In genomic region chr15:98569216-98569615, GRCm38 (mm10) we compare ENCODE assay signal across 8 mouse cellular contexts. TPM values are rescaled to one million over a fixed set of nuclear protein-coding genes. Genes with fewer than 3 reads are reported as not detected.
DNase-seq lines count a peak whose midpoint lies in the region; ATAC-seq and TF ChIP-seq lines count a peak whose summit lies in the region.

No protein-coding gene starts in this region.

- peaks cover 18% of the 10 kb centered on the region for H3K36me3 ChIP-seq in C2C12 (ENCODE audit: control insufficient read depth, insufficient read depth)
- peaks cover 5% of the 10 kb centered on the region; the same call in 1 of the 2 replicates for H3K36me3 ChIP-seq in forebrain, embryonic 12.5 days (replicated peaks)
- peaks cover 19% of the 10 kb centered on the region for H3K36me3 ChIP-seq in liver, embryonic 13.5 days
- 0 out of 2 replicates have a peak, but pooled peaks cover 4% of the 10 kb centered on the region for H3K36me3 ChIP-seq in thymus, adult 2 months (ENCODE audit: control insufficient read depth, insufficient read depth, low read length)

- WGBS in forebrain, embryonic 12.5 days, result 73% methylated on average over 7 of the region's 7 CpGs
- WGBS in liver, embryonic 13.5 days (ENCODE audit: insufficient replicate concordance), result 61% methylated on average over 7 of the region's 7 CpGs
- 73% methylated on average over 7 of the region's 7 CpGs for WGBS in thymus, adult 2 months

- peak overlapping the region; percentile 84 for H3K4me3 ChIP-seq in gastrocnemius, adult 2 months
- H3K4me3 ChIP-seq in C2C12 (ENCODE audit: insufficient read depth, poor library complexity, severe bottlenecking), result peak overlapping the region; percentile 99
- H3K4me3 ChIP-seq in forebrain, embryonic 12.5 days (replicated peaks), result peak overlapping the region; percentile 92
- H3K4me3 ChIP-seq in liver, embryonic 13.5 days (replicated peaks), result peak overlapping the region; percentile 93
- no peak overlapping the region for H3K4me3 ChIP-seq in thymus, adult 2 months (ENCODE audit: control insufficient read depth, insufficient read depth, low read length)

- H3K79me2 ChIP-seq in C2C12 (ENCODE audit: control insufficient read depth, insufficient read depth), result peaks cover 57% of the 10 kb centered on the region

- H3K27ac ChIP-seq in gastrocnemius, adult 2 months, result no peak overlapping the region
- no peak overlapping the region for H3K27ac ChIP-seq in forebrain, embryonic 12.5 days
- H3K27ac ChIP-seq in liver, embryonic 13.5 days, result peak overlapping the region; percentile 91
- H3K27ac ChIP-seq in thymus, adult 2 months (ENCODE audit: control insufficient read depth, insufficient read depth, low read length), result no peak overlapping the region

- H3K27me3 ChIP-seq in C2C12 (ENCODE audit: control insufficient read depth, insufficient read depth, insufficient read length), result no peaks in the 10 kb centered on the region
- no peaks in the 10 kb centered on the region for H3K27me3 ChIP-seq in forebrain, embryonic 12.5 days
- no peaks in the 10 kb centered on the region for H3K27me3 ChIP-seq in liver, embryonic 13.5 days
- H3K27me3 ChIP-seq in thymus, adult 2 months (ENCODE audit: control insufficient read depth, insufficient read depth, low read length), result no peaks in the 10 kb centered on the region

- TF ChIP-seq CTCF in gastrocnemius, adult 2 months (IDR thresholded peaks at IDR 0.05), result no peak
- TF ChIP-seq CTCF in C2C12 (IDR thresholded peaks at IDR 0.05; ENCODE audit: control insufficient read depth, insufficient read depth, insufficient read length), result no peak
- TF ChIP-seq CTCF in thymus, adult 2 months (IDR thresholded peaks at IDR 0.05; ENCODE audit: borderline replicate concordance, control insufficient read depth, extremely low read depth, insufficient read depth, low read length, poor library complexity), result no peak

- H3K9ac ChIP-seq in forebrain, embryonic 12.5 days, result peak overlapping the region; percentile 82
- peak overlapping the region; percentile 89 for H3K9ac ChIP-seq in liver, embryonic 13.5 days

- no peaks in the 10 kb centered on the region for H3K9me3 ChIP-seq in forebrain, embryonic 12.5 days
- H3K9me3 ChIP-seq in liver, embryonic 13.5 days (replicated peaks), result no peaks in the 10 kb centered on the region

- H3ac ChIP-seq in C2C12 (ENCODE audit: control insufficient read depth, insufficient read length, low read depth), result no peak overlapping the region

- no peak for DNase-seq in gastrocnemius, adult 2 months
- no peak for DNase-seq in gastrocnemius, postnatal 10 days
- DNase-seq in liver, embryonic 13.5 days, result no peak
- DNase-seq in frontal cortex, postnatal 36 days (ENCODE audit: low spot score in 2 of 2), result no peak
- DNase-seq in left cerebral cortex, postnatal 36 days (ENCODE audit: low spot score in 2 of 2), result no peak
- no peak for DNase-seq in thymus, adult 2 months

- peak overlapping the region; percentile 69 for H3K4me2 ChIP-seq in forebrain, embryonic 12.5 days
- peak overlapping the region; percentile 87 for H3K4me2 ChIP-seq in liver, embryonic 13.5 days

- H3K4me1 ChIP-seq in forebrain, embryonic 12.5 days, result peaks cover 33% of the 10 kb centered on the region
- H3K4me1 ChIP-seq in liver, embryonic 13.5 days (replicated peaks), result peaks cover 42% of the 10 kb centered on the region
- peaks cover 13% of the 10 kb centered on the region for H3K4me1 ChIP-seq in thymus, adult 2 months (replicated peaks; ENCODE audit: control insufficient read depth, insufficient read depth, low read length)

- no peak for TF ChIP-seq POLR2A in thymus, adult 2 months (IDR thresholded peaks at IDR 0.05; ENCODE audit: control insufficient read depth, extremely low read depth, insufficient read depth, low read length, poor library complexity)

- intact Hi-C loops in gastrocnemius, adult 2 months (cut with DNase I), result loop anchor here (5.0 kb wide), 2 partner anchors 37 to 57 kb away; partner anchors contain the start of gene Kansl2
- intact Hi-C loops in left cerebral cortex, postnatal 36 days (cut with DNase I), result loop anchor here (5.0 kb wide), 1 partner anchor 37 kb away; the partner anchor contains the start of gene Kansl2

- peaks cover 47% of the 10 kb centered on the region for H3K79me3 ChIP-seq in C2C12 (ENCODE audit: low read depth)

- ATAC-seq in forebrain, embryonic 12.5 days (ENCODE audit: low FRiP score), result no peak
- ATAC-seq in liver, embryonic 13.5 days (ENCODE audit: low read depth), result no peak

TF ChIP-seq in C2C12, 6 proteins besides CTCF, POLR2A, EP300 and RAD21:
- no peak for TF ChIP-seq MYOD1 (IDR thresholded peaks at IDR 0.05; ENCODE audit: control insufficient read depth, insufficient read length, low read depth)
- TF ChIP-seq CEBPB (IDR thresholded peaks at IDR 0.05; ENCODE audit: low read depth), result no peak
- TF ChIP-seq FOSL1 (IDR thresholded peaks at IDR 0.05; ENCODE audit: insufficient read depth, low read length, poor library complexity, severe bottlenecking), result no peak
- TF ChIP-seq MAX (IDR thresholded peaks at IDR 0.05), result no peak
TF ChIP-seq in C2C12: peak in this region for 0.

RNA-seq across cellular contexts. Expression of gene Ccnt1, which starts 1.5 kb away (rescaled TPM):
- total RNA-seq in gastrocnemius, adult 2 months (2021), result 10 to 100 TPM; 20.4 to 20.5 TPM
- total RNA-seq in gastrocnemius, postnatal 10 days (2021), result 10 to 100 TPM; 21.7 to 30.4 TPM
- polyA plus RNA-seq in C2C12 (2012; fragmentation: generic; extraction: Trizol), result 13.4 TPM
- 61.2 and 63.2 TPM in 2 replicates for polyA plus RNA-seq in forebrain, embryonic 12.5 days (2016; fragmentation: Nextera tagmentation; extraction: Ambion mirVana)
- 27.4 and 34.3 TPM in 2 replicates for polyA plus RNA-seq in liver, embryonic 13.5 days (2015; fragmentation: Nextera tagmentation; extraction: Ambion mirVana)
- total RNA-seq in left cerebral cortex, postnatal 36 days (2021), result 10 to 100 TPM; 37.0 to 45.6 TPM
- polyA plus RNA-seq in thymus, adult 2 months (2012; rRNA removed), result 26.8 and 32.0 TPM in 2 replicates

RNA-seq across cellular contexts. Expression of gene 4930415O20Rik, which starts 1.6 kb away (rescaled TPM):
- 1 to 10 TPM in 1 of 2 experiments, not detected in 1; 1.2 TPM for total RNA-seq in gastrocnemius, adult 2 months (2021)
- not detected for total RNA-seq in gastrocnemius, postnatal 10 days (2021)
- polyA plus RNA-seq in C2C12 (2012; fragmentation: generic; extraction: Trizol), result 0.09 TPM
- polyA plus RNA-seq in forebrain, embryonic 12.5 days (2016; fragmentation: Nextera tagmentation; extraction: Ambion mirVana), result not detected in 2 replicates
- polyA plus RNA-seq in liver, embryonic 13.5 days (2015; fragmentation: Nextera tagmentation; extraction: Ambion mirVana), result not detected in 2 replicates
- total RNA-seq in left cerebral cortex, postnatal 36 days (2021), result not detected
- polyA plus RNA-seq in thymus, adult 2 months (2012; rRNA removed), result 0.31 TPM in 1 of 2 replicates, not detected in the other

RNA-seq across cellular contexts. Expression of gene Kansl2, which starts 35.2 kb away (rescaled TPM):
- 10 to 100 TPM; 64.7 to 66.3 TPM for total RNA-seq in gastrocnemius, adult 2 months (2021)
- 10 to 100 TPM; 71.5 to 77.4 TPM for total RNA-seq in gastrocnemius, postnatal 10 days (2021)
- polyA plus RNA-seq in C2C12 (2012; fragmentation: generic; extraction: Trizol), result 178 TPM
- 178 and 183 TPM in 2 replicates for polyA plus RNA-seq in forebrain, embryonic 12.5 days (2016; fragmentation: Nextera tagmentation; extraction: Ambion mirVana)
- polyA plus RNA-seq in liver, embryonic 13.5 days (2015; fragmentation: Nextera tagmentation; extraction: Ambion mirVana), result 49.7 and 54.6 TPM in 2 replicates
- total RNA-seq in left cerebral cortex, postnatal 36 days (2021), result 10 to 100 TPM; 58.9 to 60.9 TPM
- 71.6 and 78.4 TPM in 2 replicates for polyA plus RNA-seq in thymus, adult 2 months (2012; rRNA removed)

RNA-seq across cellular contexts. Expression of gene Adcy6, which starts 40.7 kb away (rescaled TPM):
- total RNA-seq in gastrocnemius, adult 2 months (2021), result 10 to 100 TPM; 22.8 to 23.1 TPM
- total RNA-seq in gastrocnemius, postnatal 10 days (2021), result 10 to 100 TPM; 39.9 to 45.3 TPM
- 52.6 TPM for polyA plus RNA-seq in C2C12 (2012; fragmentation: generic; extraction: Trizol)
- polyA plus RNA-seq in forebrain, embryonic 12.5 days (2016; fragmentation: Nextera tagmentation; extraction: Ambion mirVana), result 12.9 and 14.2 TPM in 2 replicates
- polyA plus RNA-seq in liver, embryonic 13.5 days (2015; fragmentation: Nextera tagmentation; extraction: Ambion mirVana), result 5.2 and 6.2 TPM in 2 replicates
- total RNA-seq in left cerebral cortex, postnatal 36 days (2021), result 10 to 100 TPM; 41.5 to 58.4 TPM
- 211 and 230 TPM in 2 replicates for polyA plus RNA-seq in thymus, adult 2 months (2012; rRNA removed)
